In the genomic region with DNA sequence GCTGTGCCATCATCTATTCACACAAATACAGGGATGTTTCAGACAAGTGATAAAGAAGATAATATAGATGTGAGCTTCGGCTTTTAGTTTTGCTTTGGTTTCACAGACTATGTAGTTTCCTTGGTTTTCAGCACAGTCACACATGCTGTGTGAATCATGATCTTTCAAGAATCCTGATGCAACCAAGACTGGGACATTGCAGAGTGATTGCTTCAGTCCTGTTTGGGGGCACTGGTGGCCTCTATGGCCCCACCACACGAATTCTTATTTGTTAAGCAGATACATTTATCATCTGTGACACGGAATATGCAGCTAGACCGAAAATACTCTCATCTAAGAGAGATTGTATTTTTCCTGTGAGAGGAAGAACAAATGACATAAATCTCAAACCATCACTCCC, we compare ENCODE assay signal across 33 mouse cellular contexts.
"Had no signal": no experiment of that assay in that cellular context is flagged by ENCODE, and none has a peak within 500 bp of the region (broad histone marks: within the 10 kb centered on the region; RNA-seq: fewer than 3 reads in every experiment).

No protein-coding gene starts in this region.

- H3K27ac ChIP-seq: heart, embryonic 13.5 days; heart, embryonic 15.5 days; hindbrain, embryonic 12.5 days; hindbrain, embryonic 13.5 days; hindbrain, embryonic 14.5 days; hindbrain, embryonic 15.5 days; hindbrain, postnatal 0 days; intestine, embryonic 15.5 days; kidney, postnatal 0 days; layer of hippocampus, adult 2 months; left cerebral cortex, adult 2 months had no signal

- H3K9ac ChIP-seq: heart, embryonic 12.5 days; heart, embryonic 13.5 days; heart, embryonic 15.5 days; hindbrain, embryonic 12.5 days; hindbrain, embryonic 13.5 days; hindbrain, embryonic 14.5 days; hindbrain, embryonic 15.5 days; intestine, embryonic 15.5 days had no signal

- H3K4me3 ChIP-seq: heart, embryonic 12.5 days; heart, embryonic 13.5 days; heart, embryonic 15.5 days; hindbrain, embryonic 12.5 days; hindbrain, embryonic 13.5 days; hindbrain, embryonic 15.5 days; intestine, embryonic 15.5 days; layer of hippocampus, adult 2 months; left cerebral cortex, adult 2 months had no signal

- H3K36me3 ChIP-seq: heart, embryonic 12.5 days; heart, embryonic 13.5 days; heart, embryonic 15.5 days; hindbrain, embryonic 12.5 days; hindbrain, embryonic 13.5 days; hindbrain, embryonic 15.5 days; intestine, embryonic 15.5 days had no signal

- DNase-seq: heart, postnatal 10 days; heart, postnatal 14 days; heart, postnatal 36 days; heart, postnatal 4 days; kidney, adult 11 months; kidney, adult 18-20 months; kidney, adult 2 months; kidney, adult 8-10 months; kidney, adult 9 months; kidney, postnatal 10 days; kidney, postnatal 14 days; kidney, postnatal 25 days; kidney, postnatal 36 days; kidney, postnatal 4 days; layer of hippocampus, adult 9-11 months; layer of hippocampus, postnatal 36 days had no signal

- H3K4me2 ChIP-seq: heart, embryonic 11.5 days; heart, embryonic 12.5 days; heart, embryonic 13.5 days; heart, embryonic 15.5 days; hindbrain, embryonic 12.5 days; hindbrain, embryonic 13.5 days; hindbrain, embryonic 14.5 days; hindbrain, embryonic 15.5 days; intestine, embryonic 15.5 days had no signal

- H3K27me3 ChIP-seq: heart, embryonic 12.5 days; heart, embryonic 13.5 days; heart, embryonic 15.5 days; hindbrain, embryonic 12.5 days; hindbrain, embryonic 13.5 days; hindbrain, embryonic 15.5 days; intestine, embryonic 15.5 days had no signal

- H3K4me1 ChIP-seq: heart, embryonic 12.5 days; heart, embryonic 15.5 days; hindbrain, embryonic 12.5 days; hindbrain, embryonic 13.5 days; hindbrain, embryonic 15.5 days; intestine, embryonic 15.5 days had no signal

- ATAC-seq: hindbrain, embryonic 16.5 days; hindbrain, postnatal 0 days; inflammation-experienced regulatory T-cells, adult 6 months; intestine, embryonic 15.5 days; intestine, embryonic 16.5 days; intestine, postnatal 0 days had no signal

- H3K9me3 ChIP-seq: heart, embryonic 12.5 days; heart, embryonic 13.5 days; heart, embryonic 15.5 days; hindbrain, embryonic 12.5 days; hindbrain, embryonic 13.5 days; hindbrain, embryonic 15.5 days; intestine, embryonic 15.5 days had no signal
